Mouse (Mus musculus): ENCODE results near the gene Mcfd2.

- TF ChIP-seq CTCF (IDR thresholded peaks at IDR 0.05; ENCODE audit: low read depth) = no peak
- no peak for TF ChIP-seq EP300 (IDR thresholded peaks at IDR 0.05; ENCODE audit: low read depth)
Observed at GRCm38 (mm10) chr17:87284482-87285040, 18.8 kb upstream of the Mcfd2 start.

Measured in liver, postnatal 0 days (tissue).